Mouse (Mus musculus): ENCODE measurements around the gene Ccl8.

Gene Ccl8

DNA sequence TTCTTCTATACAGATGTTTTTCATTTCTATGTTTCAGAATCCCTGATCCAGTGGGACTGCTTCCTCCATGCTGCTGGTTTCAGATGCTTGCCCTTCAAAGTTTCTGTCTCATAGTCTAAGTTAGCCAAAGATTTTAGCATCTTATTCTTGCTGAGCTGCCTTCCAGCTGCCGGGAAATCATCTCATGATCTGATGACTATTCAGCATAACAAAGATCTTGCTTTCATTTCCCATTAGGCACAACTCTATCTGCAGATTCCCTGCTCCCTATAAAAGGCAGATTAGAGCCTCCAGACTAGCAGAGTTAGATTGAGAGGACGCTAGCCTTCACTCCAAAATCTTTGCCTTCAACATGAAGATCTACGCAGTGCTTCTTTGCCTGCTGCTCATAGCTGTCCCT is at the start of gene Ccl8:
Gene Ccl8, plus strand, starts transcription at position 301 of the 400 bp plus-strand sequence.
- no peak for DNase-seq (ENCODE audit: low spot score)

GRCm38 (mm10) chr11:82066953-82067571 is 47.9 kb upstream of the Ccl8 start:
- no peak for DNase-seq (ENCODE audit: low spot score)

- no peak for DNase-seq (ENCODE audit: low spot score)
Observed at GRCm38 (mm10) chr11:82071076-82071475, 43.9 kb upstream of the Ccl8 start.

GRCm38 (mm10) chr11:82072374-82072773 is 42.6 kb upstream of the Ccl8 start:
- peak; percentile 15 for DNase-seq (ENCODE audit: low spot score)

- DNase-seq (ENCODE audit: low spot score): no peak
Observed at GRCm38 (mm10) chr11:82072984-82073383, 42.0 kb upstream of the Ccl8 start.

GRCm38 (mm10) chr11:82073686-82074085 is 41.3 kb upstream of the Ccl8 start:
- no peak for DNase-seq (ENCODE audit: low spot score)

DNA sequence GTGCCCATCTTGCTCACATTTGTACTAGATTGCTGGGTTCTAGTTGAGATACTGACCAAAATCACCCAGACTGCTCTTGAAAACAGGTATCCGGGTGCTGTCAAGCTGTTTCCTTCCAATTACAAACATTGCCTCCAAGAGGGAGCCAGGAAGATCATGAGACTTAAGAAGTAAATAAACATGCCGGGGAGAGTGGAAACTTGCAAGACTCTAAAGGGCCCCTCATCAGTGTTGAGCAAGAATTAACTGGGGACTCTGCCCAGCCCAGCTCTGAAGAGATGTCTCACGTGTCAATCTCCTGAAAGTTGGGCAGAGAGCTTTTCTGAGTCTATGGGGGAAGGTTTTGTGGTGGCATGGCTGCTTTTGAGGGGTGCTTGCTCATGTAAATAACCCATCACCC is 38.0 kb upstream of the Ccl8 start:
- no peak for DNase-seq (ENCODE audit: low spot score)

DNA sequence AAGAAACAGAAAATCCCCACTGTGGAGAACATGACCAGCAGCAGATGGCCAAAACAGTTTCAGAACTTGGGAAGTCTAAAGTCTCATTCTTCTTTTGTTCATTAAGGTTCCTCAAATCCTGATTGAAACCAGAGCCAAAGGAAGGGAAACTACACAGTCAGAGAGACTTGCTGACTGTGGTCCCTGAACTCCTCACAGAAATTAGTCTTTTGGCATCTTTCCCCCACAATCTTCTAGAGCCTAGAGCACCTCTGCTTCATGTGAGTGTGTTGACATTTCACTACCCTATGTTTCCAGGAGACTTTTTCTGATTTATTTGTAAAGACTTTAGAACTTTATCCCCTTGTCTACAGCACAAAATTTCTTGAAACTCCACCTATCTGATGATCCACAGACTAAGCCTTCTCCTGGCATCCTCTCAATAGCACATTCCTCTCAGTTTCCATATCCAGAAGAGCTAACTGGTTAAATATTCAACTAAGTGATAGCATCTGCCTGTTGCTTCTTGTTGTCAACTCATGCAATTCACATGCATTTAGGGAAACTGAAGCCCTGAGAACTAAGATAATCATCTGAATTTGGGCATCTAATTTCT is 36.8 kb upstream of the Ccl8 start:
- DNase-seq (ENCODE audit: low spot score): no peak

DNA sequence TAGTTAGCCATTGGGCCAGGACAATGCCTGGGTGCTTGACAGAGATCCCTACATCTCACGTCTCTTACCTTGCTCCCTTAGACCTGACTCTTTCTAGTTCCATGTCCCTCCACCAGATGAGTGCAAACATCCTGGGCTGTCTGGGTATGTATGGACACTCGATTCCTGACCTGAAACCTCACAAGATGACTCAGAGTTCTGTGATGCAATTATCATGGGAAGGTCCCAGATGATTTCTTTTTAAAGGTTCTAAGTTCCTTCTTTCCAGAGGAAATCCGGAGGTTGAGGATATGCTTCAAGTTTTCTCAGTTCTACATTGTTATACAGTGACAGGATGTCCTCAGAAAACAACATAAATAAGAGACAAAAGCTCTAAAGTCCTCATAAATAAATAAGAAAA is 34.1 kb upstream of the Ccl8 start:
- no peak for DNase-seq (ENCODE audit: low spot score)

GRCm38 (mm10) chr11:82084360-82084759 is 30.6 kb upstream of the Ccl8 start:
- DNase-seq (ENCODE audit: low spot score): no peak

DNA sequence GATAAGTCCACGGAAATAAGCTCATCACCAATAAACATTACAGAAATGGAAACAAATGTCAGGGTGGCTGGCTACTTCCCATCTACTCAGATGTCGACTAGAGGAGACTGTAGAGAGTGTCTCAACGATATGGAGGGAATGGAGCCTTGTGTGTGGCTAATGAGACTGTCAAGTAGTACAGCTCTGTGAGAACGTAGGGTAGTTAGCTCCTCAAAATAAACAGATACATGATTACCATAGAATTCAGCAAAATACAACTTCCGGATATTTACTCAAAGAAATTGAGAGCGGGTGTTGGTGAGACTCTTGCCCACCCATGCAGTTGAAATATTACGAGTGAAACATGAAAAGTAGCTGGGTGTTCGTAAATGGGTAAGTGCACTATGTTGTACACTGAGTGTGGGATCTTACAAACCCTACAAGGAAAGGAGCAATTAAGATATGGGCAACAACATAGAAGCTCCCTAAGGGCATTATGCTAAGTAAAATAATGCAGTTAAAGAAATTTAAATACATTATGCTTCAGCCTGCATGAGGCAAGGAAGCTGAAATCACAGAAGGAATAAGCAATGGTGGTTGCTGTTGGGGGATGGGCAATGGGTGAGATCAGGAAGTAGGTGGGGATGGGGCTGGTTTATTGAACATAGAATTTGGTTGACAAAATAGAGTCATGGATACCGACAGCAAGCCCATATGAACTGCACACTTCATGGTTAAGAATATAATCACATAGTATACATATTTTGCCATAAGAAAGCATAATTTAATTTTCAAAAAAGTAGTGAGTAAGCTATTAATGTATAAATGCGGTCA is 15.3 kb upstream of the Ccl8 start:
- DNase-seq (ENCODE audit: low spot score): no peak

GRCm38 (mm10) chr11:82101087-82101486 is 13.9 kb upstream of the Ccl8 start:
- no peak for DNase-seq (ENCODE audit: low spot score)

DNA sequence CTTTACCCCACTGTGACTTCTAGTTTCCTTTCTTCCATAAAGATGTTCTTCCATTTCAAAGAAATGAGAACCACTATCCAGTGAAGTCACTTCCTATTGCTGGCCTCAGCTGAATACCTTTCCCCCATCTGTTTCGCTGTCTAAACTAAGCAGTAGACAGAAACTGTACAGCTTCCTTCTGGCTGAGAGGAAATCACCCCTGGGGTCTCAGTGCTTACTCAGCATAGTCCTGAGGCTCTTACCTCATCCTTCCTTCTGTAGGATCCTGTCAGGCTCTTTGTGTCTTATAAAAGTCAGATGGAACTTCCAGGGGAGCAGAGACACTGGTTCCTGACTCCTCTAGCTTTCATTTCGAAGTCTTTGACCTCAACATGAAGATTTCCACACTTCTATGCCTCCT is 13.5 kb upstream of the Ccl8 start, which contains the start of gene Ccl12:
Gene Ccl12, plus strand, starts transcription at position 317 of the 400 bp plus-strand sequence.
- DNase-seq (ENCODE audit: low spot score): no peak

DNA sequence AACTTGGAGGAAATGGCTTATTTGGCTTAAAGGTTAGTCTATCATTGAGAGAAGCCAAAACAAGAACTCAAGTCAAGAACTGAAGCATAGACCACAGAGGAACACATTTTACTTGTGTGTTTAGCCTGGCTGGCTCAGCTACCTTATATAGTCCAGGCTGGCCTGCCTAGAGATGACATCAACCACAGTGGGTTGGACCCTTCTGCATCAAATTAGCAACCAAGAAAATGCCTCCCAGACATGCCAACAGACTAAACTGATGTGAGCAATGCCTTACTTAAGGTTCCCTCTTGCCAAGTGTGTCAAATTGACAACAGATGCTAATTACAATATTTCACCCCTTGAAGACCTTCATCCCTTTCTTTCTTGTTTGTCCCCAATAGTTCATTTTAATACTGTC is 5.4 kb upstream of the Ccl8 start:
- no peak for DNase-seq (ENCODE audit: low spot score)

DNA sequence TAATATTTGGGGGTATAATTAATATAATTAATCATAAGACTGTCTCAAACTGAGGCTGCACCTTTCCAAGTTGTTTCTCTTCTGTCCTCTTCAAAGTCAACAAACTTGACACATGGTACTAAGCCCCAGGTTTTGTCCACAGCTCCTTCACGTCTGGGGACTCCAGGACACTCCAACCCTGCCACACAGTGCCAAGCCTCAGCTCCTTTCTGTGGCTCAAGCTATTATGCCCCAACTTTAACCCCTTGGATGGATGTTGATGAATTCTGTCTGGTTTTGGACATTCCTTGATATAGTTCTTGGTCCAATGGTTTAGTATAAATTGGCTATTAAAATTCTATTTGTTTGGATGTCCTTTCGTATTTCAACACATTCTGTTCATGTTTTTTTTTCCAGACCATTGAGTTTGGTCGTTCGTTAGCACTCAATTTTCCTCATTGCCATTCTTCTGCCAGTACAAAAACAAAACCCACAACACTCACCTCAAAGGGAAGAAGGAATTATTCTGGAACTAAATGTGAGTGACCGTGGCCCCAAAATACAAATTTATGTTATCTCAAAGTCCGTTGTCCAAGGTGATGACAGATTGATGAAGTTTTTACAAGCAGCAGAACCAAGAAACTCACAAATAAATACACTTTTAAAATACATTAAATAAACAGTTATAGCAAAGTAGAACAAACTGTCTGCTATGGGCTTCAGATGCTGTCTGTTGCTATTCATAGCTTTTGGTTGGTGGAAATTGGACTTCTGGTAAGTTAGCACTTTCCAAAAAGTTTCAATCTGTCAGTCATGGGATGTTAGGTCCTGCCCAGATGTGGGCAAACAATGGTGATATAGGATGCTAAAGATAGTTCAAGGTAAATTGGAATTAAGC is 4.4 kb upstream of the Ccl8 start:
- DNase-seq (ENCODE audit: low spot score): no peak

- no peak for DNase-seq (ENCODE audit: low spot score)
Observed at GRCm38 (mm10) chr11:82116041-82116440, 1.1 kb downstream of the Ccl8 start.

DNA sequence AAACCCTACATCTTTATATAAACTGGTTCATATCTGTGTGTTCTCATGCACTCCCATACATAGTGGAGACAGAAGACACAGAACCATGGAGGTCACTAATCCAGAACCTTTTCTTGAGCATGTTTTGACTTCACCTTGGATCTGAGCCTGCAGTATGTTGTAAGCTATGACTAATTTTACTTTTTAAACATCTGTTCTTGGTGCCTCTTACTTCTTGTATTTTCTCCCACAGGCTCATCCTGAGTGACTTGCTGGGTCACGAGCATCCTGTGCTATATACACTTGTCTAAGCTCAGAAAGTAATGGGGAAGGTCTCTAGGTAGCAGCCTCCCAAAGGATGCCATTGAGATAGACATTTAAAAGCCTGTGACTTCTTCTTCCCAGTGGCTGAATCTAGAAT is 18.0 kb downstream of the Ccl8 start:
- no peak for DNase-seq (ENCODE audit: low spot score)

- no peak for DNase-seq (ENCODE audit: low spot score)
Observed at GRCm38 (mm10) chr11:82136196-82136595, 21.2 kb downstream of the Ccl8 start.

DNA sequence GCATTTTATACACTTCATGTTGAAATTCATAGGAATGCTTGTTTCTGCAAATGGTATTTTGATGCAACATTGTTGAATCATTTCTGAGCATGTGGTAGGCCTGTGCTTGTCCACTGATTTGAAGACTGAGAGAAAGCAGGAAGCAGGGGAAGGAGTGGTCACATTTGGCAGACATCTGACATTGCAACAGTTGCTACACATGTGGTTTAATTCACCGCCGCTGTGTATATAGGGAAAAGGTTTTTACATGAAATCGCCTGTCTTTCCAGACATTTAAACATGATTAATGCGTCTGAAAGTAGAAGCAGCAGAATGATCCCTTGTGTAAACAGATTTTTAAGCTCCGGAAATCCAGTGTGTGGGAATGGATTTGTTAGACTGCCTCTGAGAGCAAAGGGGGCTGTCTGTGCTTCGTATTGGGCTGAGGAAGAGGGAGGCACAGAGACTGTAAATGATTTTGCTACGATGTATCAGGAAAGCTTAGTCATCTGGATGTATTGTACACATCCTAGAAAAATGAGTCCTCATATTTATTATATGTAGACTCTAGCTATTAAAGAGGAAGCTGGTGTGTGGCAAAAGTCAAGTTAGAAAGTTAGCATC is 24.6 kb downstream of the Ccl8 start:
- DNase-seq (ENCODE audit: low spot score): no peak

DNA sequence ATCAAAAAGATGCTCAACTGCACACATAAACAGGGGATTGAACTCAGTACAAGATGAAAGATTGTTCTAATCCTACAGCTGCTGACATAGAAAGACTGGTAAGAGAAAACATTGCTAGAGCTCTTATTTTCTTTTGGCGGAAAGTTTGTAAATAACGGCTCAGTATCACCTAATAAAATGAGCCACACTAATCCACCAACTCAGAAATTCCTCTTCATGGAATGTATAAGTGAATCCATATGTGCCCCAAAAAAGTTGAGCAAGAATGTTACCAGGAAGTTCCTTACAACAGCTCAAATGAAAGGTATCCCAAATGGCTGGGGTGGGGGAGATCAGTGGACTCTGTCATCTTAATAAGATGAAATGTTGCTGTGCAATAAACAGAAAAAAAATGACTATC is 44.1 kb downstream of the Ccl8 start:
- DNase-seq (ENCODE audit: low spot score): no peak

DNA sequence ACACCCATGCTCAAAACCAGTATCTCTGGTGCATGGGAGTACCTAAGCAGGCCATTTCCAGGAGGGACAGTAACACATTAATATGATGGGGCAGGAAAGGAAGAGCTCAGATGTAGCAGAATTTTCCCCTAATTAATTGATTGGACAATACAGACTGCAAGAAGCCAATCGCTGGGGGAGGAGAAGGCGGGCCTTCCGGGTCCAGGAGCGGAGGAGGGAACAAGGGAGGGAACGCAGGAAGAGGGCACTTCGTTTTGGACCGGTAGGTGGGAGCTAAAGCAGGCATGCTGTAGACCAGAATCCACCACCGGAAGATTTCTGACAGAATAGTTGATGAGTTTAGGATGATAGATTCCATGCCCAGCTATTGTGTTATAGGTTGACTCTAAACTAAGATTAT is 48.3 kb downstream of the Ccl8 start:
- DNase-seq (ENCODE audit: low spot score): no peak

All from layer of hippocampus, adult 11-12 months (tissue).